Mouse (Mus musculus): ENCODE measurements around the gene 4930404H24Rik.

DNA sequence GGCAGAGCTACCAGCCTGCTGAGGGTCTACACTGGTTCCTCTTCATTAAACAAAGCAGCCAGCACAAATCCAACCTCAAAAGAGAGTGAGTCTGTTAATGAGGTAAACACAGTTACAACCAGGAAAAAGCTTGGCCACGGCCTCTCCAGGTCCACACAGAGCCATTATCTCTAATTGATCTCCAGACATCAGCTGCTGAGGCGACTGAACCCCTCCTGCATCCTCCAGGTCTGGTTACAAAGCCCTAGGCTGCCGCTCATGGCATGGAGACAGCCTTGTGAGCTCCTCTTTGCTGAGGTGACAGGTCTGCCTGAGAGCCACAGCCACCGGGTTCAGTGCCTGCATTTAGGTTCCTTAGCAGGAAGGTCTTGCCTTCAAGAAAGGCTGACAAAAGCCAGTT, 35.1 kb upstream of the 4930404H24Rik start:
- TF ChIP-seq ZNF384 (IDR thresholded peaks at IDR 0.05; ENCODE audit: low read depth, low read length), result no peak
- no peak for TF ChIP-seq MAFK (IDR thresholded peaks at IDR 0.05; ENCODE audit: insufficient read depth, low read depth, low read length)
- TF ChIP-seq ZC3H11A (IDR thresholded peaks at IDR 0.05; ENCODE audit: borderline replicate concordance, low read depth, low read length), result no peak
